Mouse (Mus musculus) brain, embryonic 14.5 days (tissue): ENCODE measurements around the gene Zfp775. TPM values are rescaled to one million over a fixed set of nuclear protein-coding genes. Genes with fewer than 3 reads are reported as not detected.

ENCODE experiments used
- DNase-seq: peaks from one replicate; pipeline ENCODE4 v3.0.0-alpha.2; 2011; ENCODE audit warnings: low read depth
- CTCF ChIP-seq: fragments of 200-500 bp; IDR thresholded peaks from 2 replicates; pipeline ENCODE4 v1.5.1; 2012; ENCODE audit warnings: inconsistent platforms, mild to moderate bottlenecking, moderate library complexity, borderline replicate concordance; ENCODE audit not compliant: insufficient read depth, insufficient read length; ENCODE audit errors: extremely low read depth
- POLR2A ChIP-seq: fragments of 200-500 bp; IDR thresholded peaks from 2 replicates; pipeline ENCODE4 v1.6.1; 2012; ENCODE audit warnings: mild to moderate bottlenecking, inconsistent platforms, borderline replicate concordance; ENCODE audit not compliant: poor library complexity, insufficient read depth, insufficient read length, severe bottlenecking; ENCODE audit errors: extremely low read depth
- polyA plus RNA-seq: library from polyadenylated mRNA; depleted of rRNA; stranded (reverse); fragments of >200 nt; gene quantifications from 2 replicates; pipeline ENCODE4 v1.2.3, GENCODE M21; 2012; rRNA removed

The Zfp775 gene
- polyA plus RNA-seq, 1 experiment, result 14.6 TPM

- TF ChIP-seq CTCF, result no peak
- no peak for TF ChIP-seq POLR2A
Measured at GRCm38 (mm10) chr6:48669446-48669969, 67.6 kb downstream of the Zfp775 start.

More at GRCm38 (mm10) chr6:48669446-48669969, 67.6 kb downstream of the Zfp775 start:
- no peak for DNase-seq

Other genes starting within 250 kb of the Zfp775 start
- gene Krba1, start 206.5 kb upstream of the Zfp775 start, polyA plus RNA-seq, result 48.0 and 52.3 TPM in 2 replicates
- 33.5 and 37.0 TPM in 2 replicates for gene Zfp467, start 156.2 kb upstream of the Zfp775 start, polyA plus RNA-seq
- 1.3 and 1.7 TPM in 2 replicates for gene Sspo, start 153.8 kb upstream of the Zfp775 start, polyA plus RNA-seq
- gene Atp6v0e2, start 64.4 kb upstream of the Zfp775 start, polyA plus RNA-seq, result 220 and 228 TPM in 2 replicates
- 31.3 and 35.6 TPM in 2 replicates for gene Lrrc61, start 47.3 kb upstream of the Zfp775 start, polyA plus RNA-seq
- 2.8 and 3.1 TPM in 2 replicates for gene Rarres2, start 29.3 kb upstream of the Zfp775 start, polyA plus RNA-seq
- gene Gm45021, start 12.5 kb upstream of the Zfp775 start, polyA plus RNA-seq, result not detected in 2 replicates
- 60.0 and 69.2 TPM in 2 replicates for gene Repin1, start 8.2 kb upstream of the Zfp775 start, polyA plus RNA-seq
- not detected in 2 replicates for gene Gm44965, start 8.1 kb upstream of the Zfp775 start, polyA plus RNA-seq
- gene AI854703, start 24.7 kb downstream of the Zfp775 start, polyA plus RNA-seq, result 11.0 and 14.0 TPM in 2 replicates
- 0.81 and 1.6 TPM in 2 replicates for gene Gimap8, start 45.2 kb downstream of the Zfp775 start, polyA plus RNA-seq
- 1.6 and 1.7 TPM in 2 replicates for gene Gimap9, start 74.1 kb downstream of the Zfp775 start, polyA plus RNA-seq
- 1.2 and 1.6 TPM in 2 replicates for gene Gimap4, start 82.5 kb downstream of the Zfp775 start, polyA plus RNA-seq
- gene Gimap6, start 106.2 kb downstream of the Zfp775 start, polyA plus RNA-seq, result 3.5 and 5.2 TPM in 2 replicates
- 0.40 TPM in 1 of 2 replicates, not detected in the other for gene Gm28053, start 116.5 kb downstream of the Zfp775 start, polyA plus RNA-seq
- gene Gimap7, start 116.6 kb downstream of the Zfp775 start, polyA plus RNA-seq, result not detected in 2 replicates
- 1.0 and 2.2 TPM in 2 replicates for gene Gimap1, start 137.0 kb downstream of the Zfp775 start, polyA plus RNA-seq
- gene Gimap5, start 144.1 kb downstream of the Zfp775 start, polyA plus RNA-seq, result 0.87 and 1.2 TPM in 2 replicates
- gene Gimap3, start 168.8 kb downstream of the Zfp775 start, polyA plus RNA-seq, result not detected in 2 replicates
- gene Tmem176a, start 238.9 kb downstream of the Zfp775 start, polyA plus RNA-seq, result 12.7 and 14.0 TPM in 2 replicates
- gene Tmem176b, start 239.4 kb downstream of the Zfp775 start, polyA plus RNA-seq, result 92.9 and 101 TPM in 2 replicates